Mouse (Mus musculus) right cerebral cortex, postnatal 36 days (tissue): ENCODE results near the gene Npcd.

Source experiments
- DNase-seq, 2 experiments: peaks; one replicate each; pipeline ENCODE4 v3.0.0; 2022; ENCODE audit warnings: low spot score in 2 of 2, mixed read lengths in 1 of 2

Npcd gene

GRCm38 (mm10) chr15:79766586-79767071 lies 67.4 kb downstream of the Npcd start:
- no peak for DNase-seq

- no peak for DNase-seq
Measured at GRCm38 (mm10) chr15:79766168-79766567, 67.9 kb downstream of the Npcd start.

GRCm38 (mm10) chr15:79765361-79765760 lies 68.7 kb downstream of the Npcd start:
- no peak for DNase-seq

GRCm38 (mm10) chr15:79764539-79765267 lies 69.3 kb downstream of the Npcd start:
- DNase-seq, result peak; percentile 76 to 88

- DNase-seq, result peak in 1 of 2 experiments; percentile 70
Measured at GRCm38 (mm10) chr15:79763601-79764246, 70.3 kb downstream of the Npcd start.

- no peak for DNase-seq
Measured at GRCm38 (mm10) chr15:79763001-79763400, 71.0 kb downstream of the Npcd start.

GRCm38 (mm10) chr15:79760956-79761355 lies 73.1 kb downstream of the Npcd start:
- DNase-seq, result no peak

GRCm38 (mm10) chr15:79757118-79757517 lies 76.9 kb downstream of the Npcd start:
- DNase-seq, result no peak

GRCm38 (mm10) chr15:79755977-79756625 lies 77.9 kb downstream of the Npcd start:
- DNase-seq, result peak in 1 of 2 experiments; percentile 76

GRCm38 (mm10) chr15:79755176-79755575 lies 78.9 kb downstream of the Npcd start:
- no peak for DNase-seq

- no peak for DNase-seq
Measured at GRCm38 (mm10) chr15:79753873-79754272, 80.2 kb downstream of the Npcd start.

GRCm38 (mm10) chr15:79753420-79753752 lies 80.7 kb downstream of the Npcd start:
- no peak for DNase-seq

GRCm38 (mm10) chr15:79752742-79753419 lies 81.2 kb downstream of the Npcd start:
- peak in 1 of 2 experiments; percentile 63 for DNase-seq

- no peak for DNase-seq
Measured at GRCm38 (mm10) chr15:79751772-79752171, 82.3 kb downstream of the Npcd start.

GRCm38 (mm10) chr15:79750266-79750665 lies 83.8 kb downstream of the Npcd start:
- DNase-seq, result no peak

- DNase-seq, result no peak
Measured at GRCm38 (mm10) chr15:79749162-79749561, 84.9 kb downstream of the Npcd start.

- no peak for DNase-seq
Measured at GRCm38 (mm10) chr15:79747998-79748397, 86.0 kb downstream of the Npcd start.

- DNase-seq, result no peak
Measured at GRCm38 (mm10) chr15:79745883-79746282, 88.2 kb downstream of the Npcd start.

- no peak for DNase-seq
Measured at GRCm38 (mm10) chr15:79745312-79745711, 88.7 kb downstream of the Npcd start.

- no peak for DNase-seq
Measured at GRCm38 (mm10) chr15:79744742-79745141, 89.3 kb downstream of the Npcd start.

GRCm38 (mm10) chr15:79744001-79744400 lies 90.0 kb downstream of the Npcd start:
- no peak for DNase-seq

GRCm38 (mm10) chr15:79742706-79743023 lies 91.4 kb downstream of the Npcd start:
- DNase-seq, result no peak
